Mouse (Mus musculus) CH12.LX (cell line): ENCODE data around the gene Mrps17. TPM values are rescaled to one million over a fixed set of nuclear protein-coding genes. Genes with fewer than 3 reads are reported as not detected.

Experiments
- DNase-seq: peaks from one replicate; pipeline ENCODE4 v3.0.0-alpha.2; 2013; ENCODE audit errors: extremely low read depth
- H3K27ac ChIP-seq: 2 replicates; pipeline ENCODE4 v1.5.1; 2012; ENCODE audit warnings: low read depth, mild to moderate bottlenecking, control low read depth, moderate library complexity; ENCODE audit not compliant: insufficient read depth
- H3K27me3 ChIP-seq: replicated peaks from 2 replicates; pipeline ENCODE3; 2012; ENCODE audit warnings: inconsistent platforms
- H3K36me3 ChIP-seq, 2 experiments: replicated peaks in 1 of 2; 2 replicates each; pipeline versions ENCODE3 to v1.6.1; 2012; ENCODE audit warnings: inconsistent platforms in 1 of 2, low read length in 1 of 2, mild to moderate bottlenecking in 1 of 2, mixed read lengths in 1 of 2, moderate library complexity in 1 of 2; ENCODE audit not compliant: control insufficient read depth in 1 of 2, insufficient read depth in 1 of 2
- H3K4me1 ChIP-seq, 2 experiments: 2 replicates each; pipeline ENCODE4 v1.6.1; 2012; ENCODE audit warnings: inconsistent platforms in 1 of 2, moderate library complexity in 1 of 2; ENCODE audit not compliant: insufficient read depth in 2 of 2, control insufficient read depth in 1 of 2
- H3K4me2 ChIP-seq: 2 replicates; pipeline ENCODE4 v1.6.1; 2012; ENCODE audit warnings: low read depth, mild to moderate bottlenecking, control low read depth; ENCODE audit not compliant: poor library complexity, insufficient read depth, severe bottlenecking
- H3K4me3 ChIP-seq, 3 experiments: fragments of 150-350 bp in 1 of 3; sonication (generic) in 1 of 3; replicated peaks in 1 of 3; 2 replicates each; pipeline versions ENCODE3 to v1.5.1; 2011 to 2012; ENCODE audit warnings: low read depth in 2 of 3, low read length in 2 of 3, mild to moderate bottlenecking in 2 of 3, moderate library complexity in 2 of 3, control low read depth in 1 of 3, improper control_type of control experiment in 1 of 3, inconsistent platforms in 1 of 3, mixed read lengths in 1 of 3; ENCODE audit not compliant: poor library complexity in 1 of 3
- H3K79me2 ChIP-seq: replicated peaks from 2 replicates; pipeline ENCODE4 v1.6.1; 2012; ENCODE audit warnings: mild to moderate bottlenecking, moderate library complexity; ENCODE audit not compliant: control insufficient read depth, poor library complexity, insufficient read depth, severe bottlenecking; ENCODE audit errors: extremely low read depth
- H3K9ac ChIP-seq: 2 replicates; pipeline ENCODE4 v1.6.1; 2012; ENCODE audit warnings: low read depth, mild to moderate bottlenecking, control low read depth, moderate library complexity; ENCODE audit not compliant: insufficient read depth
- H3K9me3 ChIP-seq: replicated peaks from 2 replicates; pipeline ENCODE3; 2012; ENCODE audit warnings: low read length, inconsistent platforms, mixed read lengths
- BHLHE40 ChIP-seq: IDR thresholded peaks from 2 replicates; pipeline ENCODE4 v1.6.1; 2011; ENCODE audit warnings: mild to moderate bottlenecking, low read depth, low read length, improper control_type of control experiment
- CHD2 ChIP-seq: IDR thresholded peaks from 2 replicates; pipeline ENCODE4 v1.6.1; 2011; ENCODE audit warnings: low read length, improper control_type of control experiment
- E2F4 ChIP-seq: IDR thresholded peaks from 2 replicates; pipeline ENCODE4 v1.6.1; 2011; ENCODE audit warnings: low read depth, low read length, improper control_type of control experiment; ENCODE audit not compliant: insufficient replicate concordance
- EP300 ChIP-seq: IDR thresholded peaks from 2 replicates; pipeline ENCODE4 v1.6.1; 2011; ENCODE audit warnings: low read length, improper control_type of control experiment
- IRF4 ChIP-seq: IDR thresholded peaks from 2 replicates; pipeline ENCODE4 v1.6.1; 2014; ENCODE audit warnings: low read depth, mild to moderate bottlenecking, inconsistent platforms, low read length, improper control_type of control experiment
- JUN ChIP-seq: IDR thresholded peaks from 2 replicates; pipeline ENCODE4 v1.6.1; 2011; ENCODE audit warnings: low read depth, mild to moderate bottlenecking, low read length, improper control_type of control experiment, moderate library complexity; ENCODE audit not compliant: insufficient read depth
- MAX ChIP-seq: IDR thresholded peaks from 2 replicates; pipeline ENCODE4 v1.6.1; 2011; ENCODE audit warnings: low read length, improper control_type of control experiment
- MAZ ChIP-seq: IDR thresholded peaks from 2 replicates; pipeline ENCODE4 v1.6.1; 2012; ENCODE audit warnings: low read depth, mild to moderate bottlenecking, inconsistent platforms, low read length, improper control_type of control experiment, moderate library complexity
- MEF2A ChIP-seq: IDR thresholded peaks from 2 replicates; pipeline ENCODE4 v1.6.1; 2014; ENCODE audit warnings: low read depth, mild to moderate bottlenecking, inconsistent platforms, low read length, improper control_type of control experiment, borderline replicate concordance
- MYC ChIP-seq: IDR thresholded peaks from 2 replicates; pipeline ENCODE4 v1.6.1; 2011; ENCODE audit warnings: low read depth, mild to moderate bottlenecking, improper control_type of control experiment, low read length
- NRF1 ChIP-seq: IDR thresholded peaks from 2 replicates; pipeline ENCODE4 v1.6.1; 2014; ENCODE audit warnings: low read depth, mild to moderate bottlenecking, inconsistent platforms, low read length, improper control_type of control experiment, moderate library complexity
- PAX5 ChIP-seq: IDR thresholded peaks from 2 replicates; pipeline ENCODE4 v1.6.1; 2012; ENCODE audit warnings: low read length, inconsistent platforms, mixed read lengths
- SIN3A ChIP-seq: IDR thresholded peaks from 2 replicates; pipeline ENCODE4 v1.6.1; 2012; ENCODE audit warnings: low read length, improper control_type of control experiment, inconsistent platforms
- TBP ChIP-seq: conservative IDR thresholded peaks from 2 replicates; pipeline ENCODE4 v1.6.1; 2011; ENCODE audit warnings: low read depth, low read length, improper control_type of control experiment
- USF1 ChIP-seq: IDR thresholded peaks from 2 replicates; pipeline ENCODE4 v1.6.1; 2014; ENCODE audit warnings: low read depth, mild to moderate bottlenecking, inconsistent platforms, low read length, improper control_type of control experiment
- USF2 ChIP-seq: conservative IDR thresholded peaks from 2 replicates; pipeline ENCODE4 v1.6.1; 2011; ENCODE audit warnings: low read depth, low read length, improper control_type of control experiment
- ZC3H11A ChIP-seq: IDR thresholded peaks from 2 replicates; pipeline ENCODE4 v1.6.1; 2012; ENCODE audit warnings: low read depth, mild to moderate bottlenecking, inconsistent platforms, low read length, improper control_type of control experiment
- ZKSCAN1 ChIP-seq: IDR thresholded peaks from 2 replicates; pipeline ENCODE4 v1.6.1; 2012; ENCODE audit warnings: low read depth, inconsistent platforms, low read length, improper control_type of control experiment, borderline replicate concordance
- ZMIZ1 ChIP-seq: IDR thresholded peaks from 2 replicates; pipeline ENCODE4 v1.6.1; 2012; ENCODE audit warnings: low read depth, mild to moderate bottlenecking, inconsistent platforms, low read length, improper control_type of control experiment
- dilution Hi-C: fragments of 300-500 bp; cut with MboI; formaldehyde crosslinking; loops from 2 replicates; pipeline ENCODE4 v1.14.3; 2020; ENCODE audit warnings: low sequenced_read_pairs; ENCODE audit not compliant: extremely low pct_unique_long_range_greater_than_20kb, extremely low pct_ligation_motif_present
- in situ Hi-C: fragments of 300-500 bp; cut with MboI; formaldehyde crosslinking; loops from 3 replicates; pipeline ENCODE4 v1.14.3; 2019; ENCODE audit warnings: low sequenced_read_pairs, low pct_ligation_motif_present, low pct_unique_long_range_greater_than_20kb, mixed read lengths
- polyA plus RNA-seq: library from polyadenylated mRNA; unstranded; fragments of >175 nt; gene quantifications from 2 replicates; pipeline ENCODE4 v1.2.1, GENCODE M21; 2012; ENCODE audit warnings: low read depth; ENCODE audit not compliant: insufficient read length
- total RNA-seq, 2 experiments: library from RNA; depleted of rRNA; stranded (reverse); fragments of 300-350 nt in 1 of 2; fragments of >200 nt in 1 of 2; gene quantifications; 2 replicates each; pipeline ENCODE4 v1.2.3; 2012 to 2014

The Mrps17 gene
- total and polyA plus RNA-seq, 3 experiments, result 119 to 156 (median 136) TPM

- Histone ChIP-seq H3K27me3 (no peaks in the 10 kb centered on the region), H3K27ac (no peak overlapping the region), H3K9me3 (no peaks in the 10 kb centered on the region), H3K4me1 (no peaks in the 10 kb centered on the region), H3K36me3 (peaks cover 26 to 42% of the 10 kb centered on the region in 2 experiments), H3K4me3 (no peak overlapping the region), H3K79me2 (no peaks in the 10 kb centered on the region), H3K9ac (no peak overlapping the region), H3K4me2 (no peak overlapping the region)
- TF ChIP-seq BHLHE40 (no peak), SIN3A (no peak), NRF1 (no peak), MEF2A (no peak), USF1 (no peak), E2F4 (no peak), PAX5 (no peak), USF2 (no peak), IRF4 (no peak), EP300 (no peak), ZKSCAN1 (no peak), ZMIZ1 (no peak), MAX (no peak), TBP (no peak), CHD2 (no peak), JUN (no peak), ZC3H11A (no peak), MYC (no peak)
- in situ Hi-C loops, result no loop called here
- dilution Hi-C loops, result no loop called here
- no peak for DNase-seq
Measured at GRCm38 (mm10) chr5:129744050-129744449, 28.8 kb downstream of the Mrps17 start.

- TF ChIP-seq SIN3A, result no peak
- no peak for TF ChIP-seq E2F4
- TF ChIP-seq MAX, result no peak
- no peak for TF ChIP-seq MAZ
- Histone ChIP-seq H3K9me3 (no peaks in the 10 kb centered on the region), H3K36me3 (peaks cover 5 to 14% of the 10 kb centered on the region in 2 experiments), H3K4me1 (no peaks in the 10 kb centered on the region), H3K27ac (no peak overlapping the region), H3K27me3 (no peaks in the 10 kb centered on the region), H3K9ac (no peak overlapping the region), H3K79me2 (no peaks in the 10 kb centered on the region), H3K4me2 (no peak overlapping the region), H3K4me3 (no peak overlapping the region)
- in situ Hi-C loops, result no loop called here
- no peak for DNase-seq
- dilution Hi-C loops, result no loop called here
Measured at GRCm38 (mm10) chr5:129756886-129757285, 41.6 kb downstream of the Mrps17 start.
